Mouse (Mus musculus): ENCODE data around the gene Hspa2. TPM values are rescaled to one million over a fixed set of nuclear protein-coding genes. Genes with fewer than 3 reads are reported as not detected.

Hspa2 gene
- polyA plus RNA-seq, 1 experiment from 2014 or later, result 16.0 TPM

DNA sequence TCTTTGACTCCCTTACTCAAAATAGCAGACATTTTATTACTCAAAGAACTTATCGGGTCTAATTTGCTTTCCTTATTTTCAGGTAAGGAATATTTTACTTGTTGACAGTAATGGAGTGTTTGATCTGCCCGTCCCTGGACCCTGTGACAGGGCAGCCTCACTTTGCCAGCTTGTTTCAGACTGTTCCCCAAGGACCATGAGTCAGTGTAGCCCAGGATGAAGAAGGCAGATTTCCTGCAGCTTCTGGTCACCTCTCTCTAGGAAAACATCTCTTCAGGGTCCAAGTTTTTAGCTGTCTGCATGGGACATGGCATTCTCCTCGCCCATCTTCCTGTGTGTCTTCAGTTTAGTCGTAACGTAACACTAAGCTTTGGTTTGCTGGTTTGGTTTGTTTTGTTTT is 6.7 kb upstream of the Hspa2 start:
- 85% methylated on average over 5 of the region's 5 CpGs for WGBS
- no peaks in the 10 kb centered on the region for H3K27me3 ChIP-seq (ENCODE audit: control insufficient read depth, insufficient read depth, low read length)
- no peak overlapping the region for H3K4me3 ChIP-seq (ENCODE audit: low read length)
- ATAC-seq (replicated peaks; ENCODE audit: extremely low read depth, insufficient read depth, low FRiP score), result no peak
- H3K9me3 ChIP-seq (replicated peaks; ENCODE audit: control insufficient read depth, low read length), result no peaks in the 10 kb centered on the region
- H3K27ac ChIP-seq (ENCODE audit: low read length), result no peak overlapping the region
- H3K36me3 ChIP-seq (ENCODE audit: control insufficient read depth, insufficient read depth), result no peaks in the 10 kb centered on the region
- no peak overlapping the region for H3K9ac ChIP-seq (ENCODE audit: low read length)
- H3K4me2 ChIP-seq (ENCODE audit: low read depth, low read length), result no peak overlapping the region
- H3K4me1 ChIP-seq (ENCODE audit: control insufficient read depth, insufficient read depth, low read length), result no peaks in the 10 kb centered on the region

DNA sequence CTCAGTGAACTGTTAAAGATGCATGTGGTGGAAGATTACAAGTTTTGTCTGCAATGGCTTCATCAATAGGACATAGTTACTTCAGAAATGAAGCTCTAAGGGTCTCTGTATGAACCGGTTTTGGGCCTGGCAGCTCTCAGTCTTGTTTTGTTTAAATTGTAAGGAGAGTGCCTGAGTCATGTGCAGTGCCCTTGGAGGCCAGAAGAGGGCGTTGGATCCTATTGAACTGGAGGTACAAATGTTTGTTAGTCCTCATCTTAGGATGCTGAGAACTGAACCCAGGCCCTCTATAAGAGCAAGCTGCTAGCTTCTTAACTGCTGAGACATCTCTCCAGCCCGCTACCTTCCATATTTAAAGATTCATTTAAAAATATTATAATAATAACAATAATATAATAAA is 2.3 kb upstream of the Hspa2 start:
- Histone ChIP-seq H3K9me3 (replicated peaks; ENCODE audit: control insufficient read depth, low read length) (no peaks in the 10 kb centered on the region), H3K9ac (ENCODE audit: low read length) (no peak overlapping the region), H3K36me3 (ENCODE audit: control insufficient read depth, insufficient read depth) (no peaks in the 10 kb centered on the region), H3K4me3 (ENCODE audit: low read length) (no peak overlapping the region), H3K27ac (ENCODE audit: low read length) (no peak overlapping the region), H3K27me3 (ENCODE audit: control insufficient read depth, insufficient read depth, low read length) (peaks cover 13% of the 10 kb centered on the region), H3K4me1 (ENCODE audit: control insufficient read depth, insufficient read depth, low read length) (peaks cover 22% of the 10 kb centered on the region), H3K4me2 (ENCODE audit: low read depth, low read length) (no peak overlapping the region)
- WGBS, result 55% methylated on average over 3 of the region's 3 CpGs
- no peak for ATAC-seq (replicated peaks; ENCODE audit: extremely low read depth, insufficient read depth, low FRiP score)

DNA sequence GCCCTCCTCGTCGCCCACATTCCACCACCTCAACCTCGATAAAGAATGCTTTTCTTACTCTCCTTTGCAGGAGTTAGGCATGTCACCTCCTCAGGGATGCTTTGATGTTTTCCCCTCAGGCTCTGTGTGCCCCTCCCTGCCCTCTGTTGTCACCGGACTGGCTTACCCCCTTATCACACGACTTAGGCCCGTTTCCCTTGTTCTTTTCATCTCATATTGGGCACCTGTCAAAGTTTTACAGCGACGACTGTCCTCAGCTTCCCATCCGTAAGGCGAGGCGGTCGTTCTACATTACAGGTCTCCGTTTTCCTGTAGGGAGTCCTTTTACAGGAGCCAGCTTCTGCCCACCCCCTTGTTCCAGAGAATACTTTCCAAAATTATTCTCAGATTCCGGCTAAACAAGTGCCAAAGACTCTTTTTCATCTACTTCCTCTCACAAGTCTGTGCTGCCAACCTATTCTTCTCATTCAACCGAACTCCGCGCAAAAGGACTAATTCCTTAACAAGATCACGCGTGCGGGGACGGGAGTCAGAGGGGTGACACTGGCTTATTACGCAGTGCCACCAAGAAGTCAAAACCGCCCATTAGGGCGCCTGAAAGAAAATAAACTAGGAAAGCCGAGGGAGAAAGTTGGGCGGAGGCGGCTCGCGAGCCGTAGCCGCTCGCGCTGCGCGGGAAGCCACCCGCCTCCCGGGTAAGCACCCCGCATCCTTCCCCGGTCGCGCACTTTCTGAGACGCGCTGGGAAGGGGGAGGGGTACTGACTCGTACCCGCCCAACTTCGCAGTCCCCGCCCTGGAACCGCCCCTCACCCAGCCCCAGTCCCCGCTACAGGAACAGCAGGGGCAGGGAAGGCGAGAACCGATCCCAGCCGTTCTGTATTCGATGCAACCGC is 738 bp upstream of the Hspa2 start:
- Histone ChIP-seq H3K9ac (ENCODE audit: low read length) (peak overlapping the region; percentile 90), H3K4me2 (ENCODE audit: low read depth, low read length) (peak overlapping the region; percentile 73), H3K27me3 (ENCODE audit: control insufficient read depth, insufficient read depth, low read length) (peaks cover 18% of the 10 kb centered on the region), H3K4me3 (ENCODE audit: low read length) (peak overlapping the region; percentile 89), H3K36me3 (ENCODE audit: control insufficient read depth, insufficient read depth) (no peaks in the 10 kb centered on the region), H3K27ac (ENCODE audit: low read length) (peak overlapping the region; percentile 99), H3K4me1 (ENCODE audit: control insufficient read depth, insufficient read depth, low read length) (peaks cover 22% of the 10 kb centered on the region), H3K9me3 (replicated peaks; ENCODE audit: control insufficient read depth, low read length) (no peaks in the 10 kb centered on the region)
- peak; percentile 88 for ATAC-seq (replicated peaks; ENCODE audit: extremely low read depth, insufficient read depth, low FRiP score)
- WGBS, result under 1% methylated on average over 54 of the region's 54 CpGs

DNA sequence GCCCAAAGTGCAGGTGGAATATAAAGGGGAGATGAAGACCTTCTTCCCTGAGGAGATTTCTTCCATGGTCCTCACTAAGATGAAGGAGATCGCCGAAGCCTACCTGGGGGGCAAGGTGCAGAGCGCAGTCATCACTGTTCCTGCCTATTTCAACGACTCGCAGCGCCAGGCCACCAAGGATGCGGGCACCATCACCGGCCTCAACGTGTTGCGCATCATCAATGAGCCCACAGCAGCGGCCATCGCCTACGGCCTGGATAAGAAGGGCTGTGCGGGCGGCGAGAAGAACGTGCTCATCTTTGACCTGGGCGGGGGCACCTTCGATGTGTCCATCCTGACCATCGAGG is 833 bp downstream of the Hspa2 start:
- ATAC-seq (replicated peaks; ENCODE audit: extremely low read depth, insufficient read depth, low FRiP score), result no peak
- peaks cover 22% of the 10 kb centered on the region for H3K4me1 ChIP-seq (ENCODE audit: control insufficient read depth, insufficient read depth, low read length)
- H3K4me2 ChIP-seq (ENCODE audit: low read depth, low read length), result peak overlapping the region; percentile 73
- H3K9me3 ChIP-seq (replicated peaks; ENCODE audit: control insufficient read depth, low read length), result no peaks in the 10 kb centered on the region
- peaks cover 18% of the 10 kb centered on the region for H3K27me3 ChIP-seq (ENCODE audit: control insufficient read depth, insufficient read depth, low read length)
- H3K27ac ChIP-seq (ENCODE audit: low read length), result no peak overlapping the region
- no peaks in the 10 kb centered on the region for H3K36me3 ChIP-seq (ENCODE audit: control insufficient read depth, insufficient read depth)
- no peak overlapping the region for H3K9ac ChIP-seq (ENCODE audit: low read length)
- WGBS, result 9% methylated on average over 20 of the region's 20 CpGs
- H3K4me3 ChIP-seq (ENCODE audit: low read length), result peak overlapping the region; percentile 89

- no peaks in the 10 kb centered on the region for H3K9me3 ChIP-seq (replicated peaks; ENCODE audit: control insufficient read depth, low read length)
- no peaks in the 10 kb centered on the region for H3K36me3 ChIP-seq (ENCODE audit: control insufficient read depth, insufficient read depth)
- no peak for ATAC-seq (replicated peaks; ENCODE audit: extremely low read depth, insufficient read depth, low FRiP score)
- H3K9ac ChIP-seq (ENCODE audit: low read length), result peak overlapping the region; percentile 47
- H3K27me3 ChIP-seq (ENCODE audit: control insufficient read depth, insufficient read depth, low read length), result peaks cover 18% of the 10 kb centered on the region
- H3K4me1 ChIP-seq (ENCODE audit: control insufficient read depth, insufficient read depth, low read length), result peaks cover 22% of the 10 kb centered on the region
- peak overlapping the region; percentile 89 for H3K4me3 ChIP-seq (ENCODE audit: low read length)
- H3K4me2 ChIP-seq (ENCODE audit: low read depth, low read length), result peak overlapping the region; percentile 73
- H3K27ac ChIP-seq (ENCODE audit: low read length), result no peak overlapping the region
- WGBS, result 4% methylated on average over 64 of the region's 64 CpGs
These were observed 1.4 kb downstream of the Hspa2 start for GRCm38 (mm10) chr12:76405183-76405970.

- H3K4me3 ChIP-seq (ENCODE audit: low read length), result peak overlapping the region; percentile 89
- H3K9me3 ChIP-seq (replicated peaks; ENCODE audit: control insufficient read depth, low read length), result no peaks in the 10 kb centered on the region
- no peaks in the 10 kb centered on the region for H3K36me3 ChIP-seq (ENCODE audit: control insufficient read depth, insufficient read depth)
- no peak overlapping the region for H3K27ac ChIP-seq (ENCODE audit: low read length)
- 4% methylated on average over 23 of the region's 23 CpGs for WGBS
- H3K27me3 ChIP-seq (ENCODE audit: control insufficient read depth, insufficient read depth, low read length), result peaks cover 18% of the 10 kb centered on the region
- peaks cover 22% of the 10 kb centered on the region for H3K4me1 ChIP-seq (ENCODE audit: control insufficient read depth, insufficient read depth, low read length)
- H3K4me2 ChIP-seq (ENCODE audit: low read depth, low read length), result peak overlapping the region; percentile 73
- ATAC-seq (replicated peaks; ENCODE audit: extremely low read depth, insufficient read depth, low FRiP score), result no peak
- H3K9ac ChIP-seq (ENCODE audit: low read length), result peak overlapping the region; percentile 47
These were observed 2.0 kb downstream of the Hspa2 start for GRCm38 (mm10) chr12:76405971-76406370.

DNA sequence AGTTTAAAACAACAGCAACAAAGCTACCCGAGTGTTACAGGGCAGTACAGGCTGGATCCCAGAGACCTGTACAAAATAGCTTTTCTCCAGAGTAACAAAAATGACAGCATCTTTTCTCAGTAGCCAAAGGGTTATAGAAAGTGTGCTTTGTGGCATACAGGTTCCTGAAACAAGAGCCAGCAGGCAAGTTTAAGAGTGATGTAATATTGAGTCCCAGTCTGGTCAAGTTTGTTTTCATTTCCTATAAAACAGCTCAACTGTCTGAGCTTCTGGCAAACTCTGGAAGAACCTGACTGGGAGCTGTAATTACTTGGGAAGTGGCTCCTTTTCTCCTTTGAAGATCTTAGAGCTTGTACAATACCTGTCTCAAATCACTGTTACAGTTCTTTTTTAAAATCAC is 3.2 kb downstream of the Hspa2 start:
- Histone ChIP-seq H3K27ac (ENCODE audit: low read length) (no peak overlapping the region), H3K4me1 (ENCODE audit: control insufficient read depth, insufficient read depth, low read length) (peaks cover 22% of the 10 kb centered on the region), H3K27me3 (ENCODE audit: control insufficient read depth, insufficient read depth, low read length) (peaks cover 18% of the 10 kb centered on the region), H3K4me3 (ENCODE audit: low read length) (no peak overlapping the region), H3K36me3 (ENCODE audit: control insufficient read depth, insufficient read depth) (no peaks in the 10 kb centered on the region), H3K4me2 (ENCODE audit: low read depth, low read length) (no peak overlapping the region), H3K9me3 (replicated peaks; ENCODE audit: control insufficient read depth, low read length) (no peaks in the 10 kb centered on the region), H3K9ac (ENCODE audit: low read length) (no peak overlapping the region)
- 65% methylated on average over 1 of the region's 1 CpGs for WGBS
- no peak for ATAC-seq (replicated peaks; ENCODE audit: extremely low read depth, insufficient read depth, low FRiP score)

DNA sequence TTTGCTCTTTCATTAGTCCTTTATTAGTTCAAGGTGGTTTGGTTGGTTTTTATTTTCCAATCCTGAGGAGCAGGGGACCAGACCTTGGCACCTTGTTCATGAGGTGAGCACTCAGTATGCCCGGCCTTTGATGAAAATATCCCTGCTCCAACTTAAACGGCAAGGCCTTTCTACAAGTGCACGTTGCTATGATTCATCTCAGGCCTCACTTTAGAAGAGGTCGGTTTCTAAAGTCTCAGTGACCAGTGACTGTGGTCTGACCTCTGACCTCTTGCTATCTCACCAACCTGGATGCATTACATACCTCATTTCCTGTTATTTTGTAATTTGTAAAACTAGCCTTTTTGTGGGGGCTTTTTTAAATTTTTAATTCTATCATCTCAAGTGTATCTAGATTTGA is 5.2 kb downstream of the Hspa2 start:
- no peak overlapping the region for H3K4me2 ChIP-seq (ENCODE audit: low read depth, low read length)
- H3K4me3 ChIP-seq (ENCODE audit: low read length), result no peak overlapping the region
- H3K36me3 ChIP-seq (ENCODE audit: control insufficient read depth, insufficient read depth), result no peaks in the 10 kb centered on the region
- peaks cover 17% of the 10 kb centered on the region for H3K4me1 ChIP-seq (ENCODE audit: control insufficient read depth, insufficient read depth, low read length)
- no peak overlapping the region for H3K27ac ChIP-seq (ENCODE audit: low read length)
- no peak for ATAC-seq (replicated peaks; ENCODE audit: extremely low read depth, insufficient read depth, low FRiP score)
- H3K27me3 ChIP-seq (ENCODE audit: control insufficient read depth, insufficient read depth, low read length), result peaks cover 18% of the 10 kb centered on the region
- no peaks in the 10 kb centered on the region for H3K9me3 ChIP-seq (replicated peaks; ENCODE audit: control insufficient read depth, low read length)
- WGBS, result 55% methylated on average over 4 of the region's 4 CpGs
- no peak overlapping the region for H3K9ac ChIP-seq (ENCODE audit: low read length)

Data from heart, embryonic 16.5 days (tissue).